Mouse (Mus musculus): ENCODE data around the gene Rpap3. TPM values are rescaled to one million over a fixed set of nuclear protein-coding genes. Genes with fewer than 3 reads are reported as not detected.

Rpap3 gene
- polyA plus RNA-seq, 2 experiments from 2014 or later = 23.4 to 30.7 TPM

Other genes with a start within 250 kb of the Rpap3 start
- gene Endou, start 25.5 kb upstream of the Rpap3 start, polyA plus RNA-seq (2017; shearing (Covaris generic)) = under 1 TPM in 1 of 2 experiments, not detected in 1; 0.33 TPM
- gene Rapgef3, start 62.1 kb upstream of the Rpap3 start, polyA plus RNA-seq (2017; shearing (Covaris generic)) = not detected
- 10 to 100 TPM; 23.6 to 29.0 TPM for gene Slc48a1, start 72.7 kb upstream of the Rpap3 start, polyA plus RNA-seq (2017; shearing (Covaris generic))
- gene Hdac7, start 138.7 kb upstream of the Rpap3 start, polyA plus RNA-seq (2017; shearing (Covaris generic)) = 10 to 100 TPM; 58.8 to 69.5 TPM
- gene Vdr, start 204.8 kb upstream of the Rpap3 start, polyA plus RNA-seq (2017; shearing (Covaris generic)) = 1 to 10 TPM in 1 of 2 experiments, under 1 TPM in 1; 0.71 to 1.8 TPM

Data from activated CD4-positive, CD25-positive, alpha-beta regulatory T cell, adult 4 months (primary cell).